Mouse (Mus musculus): ENCODE results near the gene Hadhb. TPM values are rescaled to one million over a fixed set of nuclear protein-coding genes. Genes with fewer than 3 reads are reported as not detected.
A peak's percentile ranks its signal among the peaks of the same experiment; 100 is the strongest.

Hadhb gene
- total RNA-seq, 1 experiment from 2014 or later = 54.9 TPM

DNA sequence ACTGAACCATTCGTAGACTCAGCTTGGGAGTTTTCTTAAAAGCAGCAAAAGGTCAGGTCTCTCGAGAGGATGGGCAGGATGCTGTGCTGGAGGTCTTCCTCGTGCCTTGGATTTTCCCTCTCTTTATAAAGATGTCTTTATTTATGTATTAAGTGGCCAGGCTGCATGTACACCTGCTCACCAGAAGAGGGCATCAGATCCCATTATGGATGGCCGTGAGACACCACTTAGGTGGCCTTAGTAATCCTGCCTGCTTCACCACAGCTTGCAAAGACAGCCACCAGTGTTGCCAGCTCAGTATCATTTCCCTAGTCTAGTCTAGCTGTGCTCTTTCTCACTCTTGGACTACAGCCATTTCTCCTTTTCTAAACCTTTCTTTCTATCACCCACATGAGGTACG, 29.5 kb upstream of the Hadhb start:
- 0 out of 2 replicates have a peak, but pooled peaks have one; percentile 32 for ATAC-seq (ENCODE audit: extremely low read depth, insufficient number of reproducible peaks, low FRiP score, poor library complexity, severe bottlenecking)

- no peak for ATAC-seq (ENCODE audit: extremely low read depth, insufficient number of reproducible peaks, low FRiP score, poor library complexity, severe bottlenecking)
Measured at GRCm38 (mm10) chr5:30126756-30127155, 28.3 kb upstream of the Hadhb start.

- ATAC-seq (ENCODE audit: extremely low read depth, insufficient number of reproducible peaks, low FRiP score, poor library complexity, severe bottlenecking) = no peak
Measured at GRCm38 (mm10) chr5:30127921-30128597, 27.0 kb upstream of the Hadhb start.

GRCm38 (mm10) chr5:30128680-30129079, 26.4 kb upstream of the Hadhb start:
- ATAC-seq (ENCODE audit: extremely low read depth, insufficient number of reproducible peaks, low FRiP score, poor library complexity, severe bottlenecking) = no peak

- no peak for ATAC-seq (ENCODE audit: extremely low read depth, insufficient number of reproducible peaks, low FRiP score, poor library complexity, severe bottlenecking)
Measured at GRCm38 (mm10) chr5:30131246-30131645, 23.8 kb upstream of the Hadhb start.

GRCm38 (mm10) chr5:30132173-30132572, 22.9 kb upstream of the Hadhb start:
- ATAC-seq (ENCODE audit: extremely low read depth, insufficient number of reproducible peaks, low FRiP score, poor library complexity, severe bottlenecking) = peak; percentile 36; the same call in 1 of the 2 replicates

DNA sequence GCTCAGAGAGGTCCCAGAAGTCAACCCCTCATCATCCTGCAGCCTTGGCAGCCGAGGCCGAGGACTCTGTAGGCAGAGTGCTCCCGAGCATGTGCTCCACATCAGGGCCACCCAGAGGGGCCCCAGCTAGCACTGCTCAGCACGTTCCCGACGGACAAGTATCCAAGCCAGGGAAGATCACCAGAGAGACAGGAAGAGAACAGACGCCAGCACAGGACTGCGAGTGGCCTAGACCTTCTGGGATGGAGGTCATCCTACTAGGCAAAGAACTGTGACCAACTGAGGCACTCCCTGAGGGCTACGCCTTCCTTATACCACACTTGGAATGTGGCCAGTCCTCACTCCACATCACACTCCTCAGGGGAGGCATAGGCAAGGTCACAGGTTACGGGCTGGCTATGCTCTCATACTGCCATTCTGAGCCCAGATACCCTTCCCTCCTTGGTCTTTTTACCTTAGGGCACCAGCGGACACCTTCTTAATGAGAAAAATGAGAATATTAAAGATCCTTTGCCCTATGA, 19.3 kb upstream of the Hadhb start:
- ATAC-seq (ENCODE audit: extremely low read depth, insufficient number of reproducible peaks, low FRiP score, poor library complexity, severe bottlenecking) = no peak

DNA sequence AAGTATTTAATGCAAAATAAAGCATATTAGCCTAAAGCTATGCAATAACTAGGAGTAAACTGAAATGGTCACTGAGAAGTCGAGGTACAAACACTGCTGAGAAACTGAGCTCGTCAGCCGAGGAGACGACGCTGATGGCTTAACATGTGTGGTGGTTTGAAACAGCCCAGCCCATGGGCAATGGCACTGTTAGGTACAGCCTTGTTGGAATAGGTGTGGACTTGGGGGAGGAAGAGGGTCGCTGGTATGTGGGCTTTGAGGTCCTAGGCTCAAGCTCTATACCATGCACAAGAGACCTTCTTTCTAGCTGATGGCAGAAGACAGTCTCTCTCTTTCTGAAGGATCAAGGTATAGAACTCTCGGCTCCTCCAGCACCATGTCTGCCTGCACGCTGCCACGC, 17.8 kb upstream of the Hadhb start:
- no peak for ATAC-seq (ENCODE audit: extremely low read depth, insufficient number of reproducible peaks, low FRiP score, poor library complexity, severe bottlenecking)

GRCm38 (mm10) chr5:30138193-30138592, 16.9 kb upstream of the Hadhb start:
- ATAC-seq (ENCODE audit: extremely low read depth, insufficient number of reproducible peaks, low FRiP score, poor library complexity, severe bottlenecking) = no peak

- no peak for ATAC-seq (ENCODE audit: extremely low read depth, insufficient number of reproducible peaks, low FRiP score, poor library complexity, severe bottlenecking)
Measured at GRCm38 (mm10) chr5:30146526-30146925, 8.5 kb upstream of the Hadhb start.

- no peak for ATAC-seq (ENCODE audit: extremely low read depth, insufficient number of reproducible peaks, low FRiP score, poor library complexity, severe bottlenecking)
Measured at GRCm38 (mm10) chr5:30148133-30148920, 6.7 kb upstream of the Hadhb start.

GRCm38 (mm10) chr5:30152007-30152406, 3.0 kb upstream of the Hadhb start:
- ATAC-seq (ENCODE audit: extremely low read depth, insufficient number of reproducible peaks, low FRiP score, poor library complexity, severe bottlenecking) = no peak

- ATAC-seq (ENCODE audit: extremely low read depth, insufficient number of reproducible peaks, low FRiP score, poor library complexity, severe bottlenecking) = no peak
Measured at GRCm38 (mm10) chr5:30152413-30152812, 2.6 kb upstream of the Hadhb start.

GRCm38 (mm10) chr5:30153222-30153621, 1.8 kb upstream of the Hadhb start:
- no peak for ATAC-seq (ENCODE audit: extremely low read depth, insufficient number of reproducible peaks, low FRiP score, poor library complexity, severe bottlenecking)

- no peak for ATAC-seq (ENCODE audit: extremely low read depth, insufficient number of reproducible peaks, low FRiP score, poor library complexity, severe bottlenecking)
Measured at GRCm38 (mm10) chr5:30154013-30154412, 1.0 kb upstream of the Hadhb start.

DNA sequence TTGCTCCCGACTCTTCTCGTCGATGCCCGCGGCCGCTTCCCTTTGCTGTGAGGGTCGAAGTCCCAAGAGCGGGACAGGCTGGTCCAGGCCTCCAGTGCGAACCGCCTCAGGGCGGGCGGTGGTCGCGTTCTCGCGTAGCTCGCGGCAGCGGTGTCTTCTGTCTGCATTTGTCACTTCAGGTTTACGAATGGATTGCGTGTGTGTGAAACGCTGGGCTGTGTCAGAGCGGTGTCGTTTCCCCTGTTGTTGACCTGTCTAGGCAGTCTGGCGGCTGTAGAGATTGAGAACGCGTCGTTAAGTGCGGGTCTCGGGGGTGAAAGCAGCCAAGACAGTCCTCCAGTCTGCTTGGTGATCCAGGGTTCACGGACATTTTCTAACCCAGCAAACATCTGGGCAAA, 346 bp downstream of the Hadhb start:
- ATAC-seq (ENCODE audit: extremely low read depth, insufficient number of reproducible peaks, low FRiP score, poor library complexity, severe bottlenecking) = peak; percentile 6; the same call in 1 of the 2 replicates

DNA sequence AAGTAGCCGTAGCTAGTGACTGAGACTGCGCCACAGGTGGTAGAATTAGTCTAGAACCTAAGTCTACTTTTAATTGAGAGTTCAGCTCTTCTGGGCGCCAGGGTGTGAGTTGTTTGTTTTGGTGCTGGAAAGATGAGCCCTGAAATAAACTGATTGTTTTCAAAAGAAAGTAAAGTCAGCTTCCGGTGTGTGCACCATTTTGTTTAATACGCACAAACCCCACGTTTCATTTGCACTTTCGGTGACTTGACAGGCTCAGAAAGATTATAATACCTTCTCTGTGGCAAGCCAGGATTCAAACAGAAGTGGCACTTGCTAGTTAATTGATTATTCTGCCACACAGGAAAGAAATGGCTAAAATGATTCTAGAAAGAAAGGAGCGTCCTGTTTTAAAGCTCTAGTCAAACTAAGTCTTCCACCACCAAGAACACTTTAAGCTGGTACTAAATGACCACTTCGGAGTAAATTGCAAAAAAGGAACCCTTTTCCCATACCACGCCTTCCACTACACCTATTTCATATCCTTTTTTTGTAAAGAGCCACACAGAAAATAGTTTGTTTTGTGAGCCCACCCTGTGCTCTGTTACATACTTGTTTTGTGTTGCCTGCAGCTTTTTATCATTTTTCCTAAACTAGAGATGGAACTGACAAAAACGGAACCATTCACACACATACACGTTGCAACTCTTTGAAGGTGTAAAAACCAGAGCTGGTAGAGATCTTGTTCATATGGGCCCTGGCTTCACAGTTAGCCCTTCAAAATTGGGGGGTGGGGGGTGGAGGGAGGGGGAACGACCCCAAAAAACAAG, 977 bp downstream of the Hadhb start:
- no peak for ATAC-seq (ENCODE audit: extremely low read depth, insufficient number of reproducible peaks, low FRiP score, poor library complexity, severe bottlenecking)

DNA sequence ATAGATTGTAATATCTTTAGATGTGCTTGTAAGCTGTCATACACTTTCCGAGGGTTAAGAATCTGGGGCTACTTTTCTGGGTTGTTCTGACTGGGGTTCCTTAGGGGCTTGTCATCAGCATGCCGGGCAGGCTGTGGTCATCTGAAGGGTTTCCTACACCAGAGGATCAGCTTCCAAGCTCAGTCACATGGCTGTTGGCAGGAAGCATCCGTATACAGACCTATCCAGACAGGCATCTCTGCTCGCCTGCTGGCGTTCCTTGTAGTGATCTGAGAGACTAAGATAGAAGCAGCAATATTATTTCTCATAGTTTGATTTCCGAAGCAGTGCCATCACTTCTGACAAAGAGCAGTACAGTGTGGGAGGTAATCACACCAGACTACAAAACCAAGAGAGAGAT, 4.6 kb downstream of the Hadhb start:
- no peak for ATAC-seq (ENCODE audit: extremely low read depth, insufficient number of reproducible peaks, low FRiP score, poor library complexity, severe bottlenecking)

DNA sequence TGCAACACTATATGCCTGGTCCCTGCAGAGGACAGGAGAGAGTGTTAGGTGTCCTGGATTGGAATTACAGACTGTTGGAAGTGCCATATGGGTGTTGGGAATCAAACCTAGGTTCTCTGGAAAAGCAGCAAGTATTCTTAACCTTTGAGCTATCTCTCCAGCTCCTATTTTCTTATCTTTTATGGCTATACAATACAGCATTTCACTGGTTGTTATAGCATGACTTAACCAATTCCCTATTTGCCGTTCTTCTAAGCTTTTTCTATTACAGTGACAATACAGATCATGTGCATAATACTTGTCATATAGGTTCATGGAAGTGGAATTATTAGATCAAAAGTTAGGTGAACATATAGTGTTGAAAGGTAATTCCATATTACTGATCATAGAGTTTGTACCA, 6.8 kb downstream of the Hadhb start:
- ATAC-seq (ENCODE audit: extremely low read depth, insufficient number of reproducible peaks, low FRiP score, poor library complexity, severe bottlenecking) = no peak
